Mouse (Mus musculus) lung, postnatal 10 days (tissue): ENCODE results near the gene Gmppa.

Experiments used
- DNase-seq: peaks from one replicate; pipeline ENCODE4 v3.0.0; 2021

Gmppa gene

GRCm38 (mm10) chr1:75435475-75436328, at the start of gene Gmppa:
TSS of gene Gmppa (plus strand) at chr1:75435930.
- DNase-seq, result peak; percentile 91

GRCm38 (mm10) chr1:75386149-75386548, 49.6 kb upstream of the Gmppa start:
- DNase-seq, result no peak

- DNase-seq, result no peak
These were observed 48.2 kb upstream of the Gmppa start for GRCm38 (mm10) chr1:75387469-75387928.

- no peak for DNase-seq
These were observed 47.5 kb upstream of the Gmppa start for GRCm38 (mm10) chr1:75387929-75388897.

GRCm38 (mm10) chr1:75388898-75389515, 46.7 kb upstream of the Gmppa start:
- no peak for DNase-seq

- no peak for DNase-seq
These were observed 42.6 kb upstream of the Gmppa start for GRCm38 (mm10) chr1:75393139-75393538.

- no peak for DNase-seq
These were observed 41.9 kb upstream of the Gmppa start for GRCm38 (mm10) chr1:75393846-75394245.

GRCm38 (mm10) chr1:75398761-75399402, 36.8 kb upstream of the Gmppa start:
- DNase-seq, result peak; percentile 94

GRCm38 (mm10) chr1:75399755-75400492, 35.8 kb upstream of the Gmppa start:
- DNase-seq, result peak; percentile 91

GRCm38 (mm10) chr1:75400493-75401115, 35.1 kb upstream of the Gmppa start:
- no peak for DNase-seq

GRCm38 (mm10) chr1:75405547-75405946, 30.2 kb upstream of the Gmppa start:
- no peak for DNase-seq

- no peak for DNase-seq
These were observed 29.6 kb upstream of the Gmppa start for GRCm38 (mm10) chr1:75406173-75406572.

GRCm38 (mm10) chr1:75407056-75407455, 28.7 kb upstream of the Gmppa start:
- no peak for DNase-seq

- DNase-seq, result no peak
These were observed 27.5 kb upstream of the Gmppa start for GRCm38 (mm10) chr1:75408210-75408609.

- DNase-seq, result no peak
These were observed 25.8 kb upstream of the Gmppa start for GRCm38 (mm10) chr1:75409950-75410349.

- DNase-seq, result no peak
These were observed 23.5 kb upstream of the Gmppa start for GRCm38 (mm10) chr1:75412196-75412595.

- DNase-seq, result no peak
These were observed 22.0 kb upstream of the Gmppa start for GRCm38 (mm10) chr1:75413749-75414148.

- DNase-seq, result no peak
These were observed 13.9 kb upstream of the Gmppa start for GRCm38 (mm10) chr1:75421794-75422193.

GRCm38 (mm10) chr1:75422216-75422822, 13.4 kb upstream of the Gmppa start:
- DNase-seq, result no peak

- DNase-seq, result peak; percentile 43
These were observed 12.8 kb upstream of the Gmppa start for GRCm38 (mm10) chr1:75422823-75423471.
